Mouse (Mus musculus) kidney, postnatal 25 days (tissue): ENCODE results near the gene Dmbx1.
A peak's percentile ranks its signal among the peaks of the same experiment; 100 is the strongest.

Source experiments
- DNase-seq, 2 experiments: peaks; one replicate each; pipeline ENCODE4 v3.0.0; 2021; ENCODE audit warnings: mixed read lengths in 2 of 2

Dmbx1 gene

GRCm38 (mm10) chr4:115885846-115886245, 53.9 kb downstream of the Dmbx1 start:
- DNase-seq = no peak

- peak; percentile 14 to 61 for DNase-seq
Observed at GRCm38 (mm10) chr4:115884022-115884421, 55.7 kb downstream of the Dmbx1 start, which contains the start of gene Kncn. Gene Kncn (plus strand): TSS chr4:115884400.

- DNase-seq = no peak
Observed at GRCm38 (mm10) chr4:115882195-115882594, 57.5 kb downstream of the Dmbx1 start.

GRCm38 (mm10) chr4:115881183-115881582, 58.5 kb downstream of the Dmbx1 start:
- DNase-seq = no peak

GRCm38 (mm10) chr4:115878828-115879227, 60.9 kb downstream of the Dmbx1 start:
- DNase-seq = no peak

- no peak for DNase-seq
Observed at GRCm38 (mm10) chr4:115878216-115878678, 61.5 kb downstream of the Dmbx1 start.

- no peak for DNase-seq
Observed at GRCm38 (mm10) chr4:115873231-115873630, 66.5 kb downstream of the Dmbx1 start.

- DNase-seq = no peak
Observed at GRCm38 (mm10) chr4:115869512-115870210, 70.1 kb downstream of the Dmbx1 start.
